Mouse (Mus musculus): ENCODE measurements around the gene Vwf. TPM values are rescaled to one million over a fixed set of nuclear protein-coding genes. Genes with fewer than 3 reads are reported as not detected.

Gene Vwf
- polyA plus RNA-seq, 1 experiment from 2014 or later, result 5.0 TPM

DNA sequence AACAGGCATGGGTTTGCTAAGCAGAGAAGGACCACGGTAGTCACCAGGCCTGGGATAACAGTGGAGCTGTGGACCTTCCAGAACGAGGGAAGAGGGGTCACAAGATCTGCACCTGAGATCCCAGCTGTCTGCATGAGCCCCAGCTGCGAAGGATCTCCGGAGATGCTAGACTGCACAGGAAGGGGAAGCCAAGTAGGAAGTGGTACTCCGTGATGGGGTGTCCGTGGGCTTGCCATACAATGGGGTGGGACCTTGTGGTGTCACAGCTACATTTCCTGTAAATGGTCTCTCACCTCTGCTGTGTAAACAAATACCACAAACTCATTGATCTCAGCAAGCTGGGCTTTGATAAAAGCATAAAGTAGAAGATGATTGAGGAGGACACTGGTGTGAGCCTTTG, 22.5 kb upstream of the Vwf start:
- WGBS, result 88% methylated on average over 6 of the region's 6 CpGs
- H3K4me2 ChIP-seq, result no peak overlapping the region
- H3K4me3 ChIP-seq, result no peak overlapping the region
- no peaks in the 10 kb centered on the region for H3K9me3 ChIP-seq
- H3K27me3 ChIP-seq, result no peaks in the 10 kb centered on the region
- no peak overlapping the region for H3K27ac ChIP-seq
- H3K9ac ChIP-seq, result no peak overlapping the region
- ATAC-seq (ENCODE audit: insufficient number of reproducible peaks, insufficient read depth, low FRiP score, low TSS enrichment, low read depth), result no peak
- H3K36me3 ChIP-seq, result no peaks in the 10 kb centered on the region
- H3K4me1 ChIP-seq, result peaks cover 5% of the 10 kb centered on the region; the same call in 1 of the 2 replicates

DNA sequence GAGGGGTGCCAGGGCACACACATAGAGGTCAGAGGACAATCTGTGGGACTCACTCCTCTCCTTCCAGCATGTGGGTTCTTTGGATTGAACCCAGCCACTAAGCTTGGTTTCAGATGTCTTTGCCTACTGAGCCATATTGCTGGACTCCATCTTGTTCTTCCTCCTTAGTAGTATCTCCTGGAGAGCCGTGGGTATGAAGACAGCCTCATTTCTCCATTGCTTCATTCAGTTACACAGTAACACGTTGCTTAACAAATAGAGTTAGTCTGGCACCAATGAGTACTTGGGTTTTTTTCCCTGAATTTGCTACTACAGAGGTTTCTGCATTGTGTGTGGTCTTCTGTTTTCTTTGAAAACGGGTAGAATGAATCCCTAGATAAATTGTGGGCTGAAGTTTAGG, 20.5 kb upstream of the Vwf start:
- 53% methylated on average over 3 of the region's 3 CpGs for WGBS

DNA sequence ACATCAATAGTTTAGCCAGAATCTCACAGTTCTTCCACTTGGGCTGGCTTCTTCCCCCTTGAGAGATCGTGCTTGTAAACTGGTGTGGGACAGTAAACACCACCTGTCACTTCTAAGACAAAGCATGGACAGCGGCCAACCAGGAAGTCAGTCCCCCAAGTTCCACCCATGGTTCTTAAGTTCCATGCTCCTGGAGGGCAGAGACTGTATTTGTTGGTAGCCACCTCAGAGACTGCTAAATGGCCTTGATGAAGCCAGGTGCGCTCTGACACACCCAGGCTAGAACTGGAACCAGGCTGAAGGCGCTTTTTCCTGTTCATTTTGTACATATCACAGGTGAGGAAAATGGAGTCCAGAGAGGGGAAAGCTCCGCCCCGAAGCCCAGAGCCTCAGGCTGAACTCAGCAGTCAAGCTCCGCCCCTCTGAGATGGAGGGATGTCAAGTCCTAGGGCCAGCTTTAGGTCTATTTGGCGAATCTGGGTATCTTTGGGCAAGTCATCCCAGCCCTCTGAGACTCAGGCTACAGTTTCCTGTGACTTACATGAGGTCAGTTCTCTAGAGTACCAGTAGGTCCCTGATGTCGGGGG, 17.9 kb upstream of the Vwf start:
- Histone ChIP-seq H3K4me3 (no peak overlapping the region), H3K27me3 (no peaks in the 10 kb centered on the region), H3K36me3 (no peaks in the 10 kb centered on the region), H3K9me3 (no peaks in the 10 kb centered on the region), H3K4me2 (no peak overlapping the region), H3K4me1 (no peaks in the 10 kb centered on the region), H3K9ac (no peak overlapping the region), H3K27ac (no peak overlapping the region)
- ATAC-seq (ENCODE audit: insufficient number of reproducible peaks, insufficient read depth, low FRiP score, low TSS enrichment, low read depth), result no peak
- WGBS, result 86% methylated on average over 9 of the region's 9 CpGs

More for the DNA sequence above, 20.5 kb upstream of the Vwf start:
- no peaks in the 10 kb centered on the region for H3K36me3 ChIP-seq
- no peak overlapping the region for H3K4me3 ChIP-seq
- peaks cover 5% of the 10 kb centered on the region; the same call in 1 of the 2 replicates for H3K4me1 ChIP-seq
- H3K27me3 ChIP-seq, result no peaks in the 10 kb centered on the region
- no peaks in the 10 kb centered on the region for H3K9me3 ChIP-seq
- no peak for ATAC-seq (ENCODE audit: insufficient number of reproducible peaks, insufficient read depth, low FRiP score, low TSS enrichment, low read depth)
- no peak overlapping the region for H3K4me2 ChIP-seq
- H3K9ac ChIP-seq, result no peak overlapping the region
- H3K27ac ChIP-seq, result no peak overlapping the region

- Histone ChIP-seq H3K4me2 (no peak overlapping the region), H3K27ac (no peak overlapping the region), H3K4me3 (no peak overlapping the region), H3K27me3 (no peaks in the 10 kb centered on the region), H3K4me1 (no peaks in the 10 kb centered on the region), H3K9me3 (no peaks in the 10 kb centered on the region), H3K36me3 (no peaks in the 10 kb centered on the region), H3K9ac (no peak overlapping the region)
- 79% methylated on average over 5 of the region's 5 CpGs for WGBS
- ATAC-seq (ENCODE audit: insufficient number of reproducible peaks, insufficient read depth, low FRiP score, low TSS enrichment, low read depth), result no peak
Measured at GRCm38 (mm10) chr6:125529479-125529878, 17.1 kb upstream of the Vwf start.

GRCm38 (mm10) chr6:125533104-125533650, 13.4 kb upstream of the Vwf start:
- H3K27ac ChIP-seq, result no peak overlapping the region
- no peak overlapping the region for H3K4me2 ChIP-seq
- H3K36me3 ChIP-seq, result no peaks in the 10 kb centered on the region
- H3K4me3 ChIP-seq, result no peak overlapping the region
- no peak for ATAC-seq (ENCODE audit: insufficient number of reproducible peaks, insufficient read depth, low FRiP score, low TSS enrichment, low read depth)
- H3K9ac ChIP-seq, result no peak overlapping the region
- no peaks in the 10 kb centered on the region for H3K4me1 ChIP-seq
- 83% methylated on average over 11 of the region's 11 CpGs for WGBS
- no peaks in the 10 kb centered on the region for H3K9me3 ChIP-seq
- no peaks in the 10 kb centered on the region for H3K27me3 ChIP-seq

DNA sequence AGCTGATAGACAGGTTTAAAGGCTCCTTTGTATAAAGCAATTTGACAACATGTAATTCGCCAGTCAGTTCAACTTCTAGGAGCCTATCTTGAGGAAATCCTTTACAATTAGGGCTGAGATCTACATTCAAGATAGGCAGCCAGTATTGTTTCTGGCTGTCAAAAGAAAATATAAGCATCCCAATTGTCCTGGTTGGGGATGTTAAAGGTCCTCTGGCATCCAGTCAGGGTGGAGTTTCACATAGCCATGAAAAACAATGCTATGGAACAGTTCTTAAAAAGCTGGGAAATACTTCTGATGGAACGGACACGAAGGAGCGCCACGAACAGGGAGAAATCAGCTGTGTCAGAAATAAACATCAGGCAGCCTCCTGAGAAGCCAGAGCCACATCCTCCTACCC, 11.6 kb upstream of the Vwf start:
- ATAC-seq (ENCODE audit: insufficient number of reproducible peaks, insufficient read depth, low FRiP score, low TSS enrichment, low read depth), result no peak
- no peak overlapping the region for H3K4me2 ChIP-seq
- no peaks in the 10 kb centered on the region for H3K36me3 ChIP-seq
- no peaks in the 10 kb centered on the region for H3K27me3 ChIP-seq
- no peak overlapping the region for H3K4me3 ChIP-seq
- H3K9me3 ChIP-seq, result no peaks in the 10 kb centered on the region
- H3K27ac ChIP-seq, result no peak overlapping the region
- H3K9ac ChIP-seq, result no peak overlapping the region
- 83% methylated on average over 5 of the region's 5 CpGs for WGBS
- H3K4me1 ChIP-seq, result no peaks in the 10 kb centered on the region

DNA sequence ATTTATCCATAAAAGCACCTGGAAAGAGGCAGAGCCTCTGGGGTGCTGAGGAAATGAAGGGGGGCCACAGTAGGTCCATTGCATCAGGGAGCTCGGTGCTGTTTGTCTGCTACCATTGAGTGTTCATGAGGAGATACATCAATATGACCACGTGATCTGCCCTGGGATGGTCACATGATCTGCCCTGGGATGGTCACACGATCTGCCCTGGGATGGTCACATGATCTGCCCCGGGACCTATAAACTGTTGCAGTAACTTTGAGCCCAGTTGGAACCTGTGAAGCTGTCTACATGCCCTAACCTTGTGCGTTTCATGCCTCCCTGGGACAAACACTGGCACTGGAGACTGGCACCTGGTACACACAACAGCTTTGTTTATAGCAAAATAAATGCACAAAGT, 8.1 kb upstream of the Vwf start:
- no peak for ATAC-seq (ENCODE audit: insufficient number of reproducible peaks, insufficient read depth, low FRiP score, low TSS enrichment, low read depth)
- no peaks in the 10 kb centered on the region for H3K36me3 ChIP-seq
- WGBS, result 84% methylated on average over 5 of the region's 5 CpGs
- no peaks in the 10 kb centered on the region for H3K27me3 ChIP-seq
- H3K4me1 ChIP-seq, result no peaks in the 10 kb centered on the region
- no peak overlapping the region for H3K9ac ChIP-seq
- H3K4me2 ChIP-seq, result no peak overlapping the region
- no peaks in the 10 kb centered on the region for H3K9me3 ChIP-seq
- H3K27ac ChIP-seq, result no peak overlapping the region
- no peak overlapping the region for H3K4me3 ChIP-seq

DNA sequence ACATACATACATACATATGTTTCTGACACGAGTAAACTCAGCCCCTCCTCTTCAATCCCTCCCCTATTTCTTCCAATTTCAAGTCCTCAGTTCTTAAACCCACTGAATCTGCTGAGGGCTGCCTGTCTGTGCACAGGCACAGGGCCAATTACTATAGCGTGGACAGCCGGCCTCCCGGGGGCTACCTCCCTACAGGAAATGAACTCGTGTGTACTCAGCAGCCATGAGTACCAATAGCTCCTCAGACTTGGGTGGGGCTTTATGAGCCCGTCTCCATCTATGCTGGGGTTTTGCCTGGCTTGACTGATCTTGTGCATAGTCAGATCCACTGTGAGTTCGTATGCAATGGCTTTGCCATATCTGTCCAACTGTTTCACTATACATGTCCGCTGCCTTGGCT, 7.2 kb upstream of the Vwf start:
- 59% methylated on average over 8 of the region's 8 CpGs for WGBS
- no peak for ATAC-seq (ENCODE audit: insufficient number of reproducible peaks, insufficient read depth, low FRiP score, low TSS enrichment, low read depth)
- Histone ChIP-seq H3K27me3 (no peaks in the 10 kb centered on the region), H3K4me3 (no peak overlapping the region), H3K4me2 (no peak overlapping the region), H3K9ac (no peak overlapping the region), H3K36me3 (no peaks in the 10 kb centered on the region), H3K9me3 (no peaks in the 10 kb centered on the region), H3K27ac (no peak overlapping the region), H3K4me1 (no peaks in the 10 kb centered on the region)

- no peak overlapping the region for H3K4me2 ChIP-seq
- H3K9me3 ChIP-seq, result no peaks in the 10 kb centered on the region
- H3K4me3 ChIP-seq, result no peak overlapping the region
- no peak for ATAC-seq (ENCODE audit: insufficient number of reproducible peaks, insufficient read depth, low FRiP score, low TSS enrichment, low read depth)
- no peak overlapping the region for H3K27ac ChIP-seq
- WGBS, result 84% methylated on average over 10 of the region's 10 CpGs
- no peaks in the 10 kb centered on the region for H3K27me3 ChIP-seq
- H3K9ac ChIP-seq, result no peak overlapping the region
- H3K36me3 ChIP-seq, result no peaks in the 10 kb centered on the region
- H3K4me1 ChIP-seq, result no peaks in the 10 kb centered on the region
Measured at GRCm38 (mm10) chr6:125540199-125540598, 6.4 kb upstream of the Vwf start.

DNA sequence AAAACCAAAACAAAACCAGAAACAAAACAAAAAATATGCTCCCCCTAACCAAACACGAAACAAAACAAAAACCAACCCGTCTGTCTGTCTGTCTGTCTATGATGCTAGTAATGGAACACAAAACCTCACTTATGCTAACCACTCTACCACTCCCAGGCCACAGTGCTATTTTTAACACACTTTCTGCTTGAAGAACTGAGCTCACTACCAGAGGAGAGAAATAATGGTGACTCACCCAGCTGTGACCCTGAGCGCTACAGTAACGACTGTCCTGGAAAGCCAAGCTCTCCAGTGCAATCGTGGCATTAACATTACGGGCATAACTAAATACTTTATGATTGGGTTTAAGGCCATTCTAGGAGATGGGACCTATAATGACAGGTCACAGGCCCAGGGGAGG, 5.7 kb upstream of the Vwf start:
- H3K9ac ChIP-seq, result no peak overlapping the region
- no peak overlapping the region for H3K4me3 ChIP-seq
- WGBS, result 91% methylated on average over 6 of the region's 6 CpGs
- no peak overlapping the region for H3K27ac ChIP-seq
- no peaks in the 10 kb centered on the region for H3K9me3 ChIP-seq
- H3K4me1 ChIP-seq, result no peaks in the 10 kb centered on the region
- H3K27me3 ChIP-seq, result no peaks in the 10 kb centered on the region
- ATAC-seq (ENCODE audit: insufficient number of reproducible peaks, insufficient read depth, low FRiP score, low TSS enrichment, low read depth), result no peak
- H3K36me3 ChIP-seq, result no peaks in the 10 kb centered on the region
- H3K4me2 ChIP-seq, result no peak overlapping the region

DNA sequence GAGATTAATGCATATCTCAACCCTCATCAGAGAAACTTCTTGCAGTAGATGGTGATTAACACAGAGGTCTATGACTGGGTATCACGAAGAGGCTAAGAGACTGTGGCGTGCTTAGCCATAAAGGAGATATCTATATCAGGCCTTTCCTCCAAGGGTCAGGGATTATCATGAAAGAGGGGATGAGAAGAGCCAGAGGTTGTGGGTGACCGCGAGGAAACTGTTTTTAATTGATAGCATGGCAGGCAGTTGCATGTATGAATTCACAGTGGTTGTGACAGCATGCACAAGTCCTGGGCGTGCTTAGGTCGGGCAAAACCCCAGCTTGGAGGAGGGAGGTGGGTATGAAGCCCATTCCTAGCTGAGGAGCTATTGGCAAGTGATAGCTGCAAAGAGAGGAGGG, 5.3 kb upstream of the Vwf start:
- no peaks in the 10 kb centered on the region for H3K4me1 ChIP-seq
- 87% methylated on average over 6 of the region's 6 CpGs for WGBS
- no peak overlapping the region for H3K27ac ChIP-seq
- no peak overlapping the region for H3K4me3 ChIP-seq
- H3K9me3 ChIP-seq, result no peaks in the 10 kb centered on the region
- ATAC-seq (ENCODE audit: insufficient number of reproducible peaks, insufficient read depth, low FRiP score, low TSS enrichment, low read depth), result no peak
- H3K4me2 ChIP-seq, result no peak overlapping the region
- no peaks in the 10 kb centered on the region for H3K36me3 ChIP-seq
- no peak overlapping the region for H3K9ac ChIP-seq
- no peaks in the 10 kb centered on the region for H3K27me3 ChIP-seq

- Histone ChIP-seq H3K4me1 (no peaks in the 10 kb centered on the region), H3K9ac (no peak overlapping the region), H3K4me3 (no peak overlapping the region), H3K9me3 (no peaks in the 10 kb centered on the region), H3K27ac (no peak overlapping the region), H3K36me3 (no peaks in the 10 kb centered on the region), H3K4me2 (no peak overlapping the region), H3K27me3 (no peaks in the 10 kb centered on the region)
- ATAC-seq (ENCODE audit: insufficient number of reproducible peaks, insufficient read depth, low FRiP score, low TSS enrichment, low read depth), result no peak
- WGBS, result 78% methylated on average over 10 of the region's 10 CpGs
Measured at GRCm38 (mm10) chr6:125548406-125548805, 1.8 kb downstream of the Vwf start.

Data from embryonic facial prominence, embryonic 13.5 days (tissue).